In the genomic region with DNA sequence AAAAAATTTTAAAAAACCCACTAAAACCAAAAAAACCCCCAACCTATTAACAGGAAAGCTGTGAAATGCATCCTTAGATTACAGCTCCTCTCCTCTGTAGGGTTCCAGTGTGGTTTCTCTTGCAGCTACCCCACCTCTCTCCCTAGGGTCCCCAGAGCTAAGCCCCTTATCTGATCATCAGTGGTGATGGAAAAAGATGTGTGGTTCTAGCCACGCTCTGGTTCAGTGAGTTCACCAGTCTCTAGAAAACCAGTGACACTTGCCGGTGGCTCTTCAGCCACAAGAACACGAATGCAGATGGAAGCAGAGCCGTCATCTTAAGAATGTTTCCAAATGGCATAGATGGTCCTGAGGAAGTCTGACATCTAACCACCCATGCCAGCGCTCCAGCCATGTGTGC, we compare ENCODE assay signal across 11 mouse cellular contexts.
"Had no signal": no experiment of that assay in that cellular context is flagged by ENCODE, and none has a peak within 500 bp of the region (broad histone marks: within the 10 kb centered on the region; RNA-seq: fewer than 3 reads in every experiment).

No protein-coding gene starts in this region.

- H3K9ac ChIP-seq: limb, embryonic 13.5 days; liver, embryonic 14.5 days; midbrain, embryonic 12.5 days; neural tube, embryonic 13.5 days; stomach, embryonic 15.5 days had no signal

- H3K27ac ChIP-seq: limb, embryonic 13.5 days; liver, embryonic 14.5 days; midbrain, embryonic 12.5 days; neural tube, embryonic 13.5 days; stomach, embryonic 15.5 days had no signal

- H3K9me3 ChIP-seq: limb, embryonic 13.5 days; midbrain, embryonic 12.5 days; neural tube, embryonic 13.5 days; stomach, embryonic 15.5 days had no signal

- H3K4me3 ChIP-seq: limb, embryonic 13.5 days; midbrain, embryonic 12.5 days; neural tube, embryonic 13.5 days; stomach, embryonic 15.5 days had no signal

- H3K4me2 ChIP-seq: limb, embryonic 13.5 days; midbrain, embryonic 12.5 days; neural tube, embryonic 13.5 days; stomach, embryonic 15.5 days had no signal

- ATAC-seq: midbrain, embryonic 16.5 days had no signal

- H3K4me1 ChIP-seq: limb, embryonic 13.5 days; midbrain, embryonic 12.5 days; neural tube, embryonic 13.5 days; stomach, embryonic 15.5 days had no signal

- H3K36me3 ChIP-seq: limb, embryonic 13.5 days; midbrain, embryonic 12.5 days; neural tube, embryonic 13.5 days; stomach, embryonic 15.5 days had no signal

- H3K27me3 ChIP-seq: limb, embryonic 13.5 days; midbrain, embryonic 12.5 days; neural tube, embryonic 13.5 days; stomach, embryonic 15.5 days had no signal

- DNase-seq: kidney, postnatal 14 days; left cerebral cortex, postnatal 4 days; lung, adult 18-20 months; right cerebral cortex, postnatal 4 days; thymus, postnatal 4 days had no signal
